1 mouse cellular context compared by ENCODE assay signal in genomic region chr7:45723301-45723700, GRCm38 (mm10).
TF ChIP-seq lines count a peak whose summit lies in the region.

No protein-coding gene starts in this region.

TF ChIP-seq in CH12.LX, 34 proteins besides CTCF, POLR2A, EP300 and RAD21:
- TF ChIP-seq NELFE (IDR thresholded peaks at IDR 0.05; ENCODE audit: low read depth, low read length): no peak
- TF ChIP-seq NRF1 (IDR thresholded peaks at IDR 0.05; ENCODE audit: low read depth, low read length): no peak
- no peak for TF ChIP-seq ZMIZ1 (IDR thresholded peaks at IDR 0.05; ENCODE audit: low read depth, low read length)
- no peak for TF ChIP-seq HCFC1 (IDR thresholded peaks at IDR 0.05; ENCODE audit: low read depth, low read length)
- no peak for TF ChIP-seq ELF1 (IDR thresholded peaks at IDR 0.05; ENCODE audit: low read depth, low read length)
- TF ChIP-seq USF1 (IDR thresholded peaks at IDR 0.05; ENCODE audit: low read depth, low read length): no peak
- TF ChIP-seq MAFK (IDR thresholded peaks at IDR 0.05; ENCODE audit: insufficient replicate concordance, low read length): no peak
- no peak for TF ChIP-seq USF2 (conservative IDR thresholded peaks at IDR 0.05; ENCODE audit: low read depth, low read length)
- no peak for TF ChIP-seq RCOR1 (conservative IDR thresholded peaks at IDR 0.05; ENCODE audit: low read depth, low read length)
- TF ChIP-seq ZNF384 (IDR thresholded peaks at IDR 0.05; ENCODE audit: low read depth, low read length): no peak
- TF ChIP-seq PAX5 (IDR thresholded peaks at IDR 0.05; ENCODE audit: low read length): no peak
- no peak for TF ChIP-seq CHD1 (IDR thresholded peaks at IDR 0.05; ENCODE audit: low read depth, low read length)
- TF ChIP-seq KAT2A (IDR thresholded peaks at IDR 0.05; ENCODE audit: insufficient replicate concordance, low read length): no peak
- TF ChIP-seq POLR2AphosphoS2 (IDR thresholded peaks at IDR 0.05; ENCODE audit: low read depth, low read length): no peak
- TF ChIP-seq ZKSCAN1 (IDR thresholded peaks at IDR 0.05; ENCODE audit: borderline replicate concordance, low read depth, low read length): no peak
